Mouse (Mus musculus) right cerebral cortex, postnatal 25 days (tissue): Measurements from ENCODE around the gene Sdk1.

ENCODE experiments used
- DNase-seq: peaks from one replicate; pipeline ENCODE4 v3.0.0; 2022

Sdk1 gene

DNA sequence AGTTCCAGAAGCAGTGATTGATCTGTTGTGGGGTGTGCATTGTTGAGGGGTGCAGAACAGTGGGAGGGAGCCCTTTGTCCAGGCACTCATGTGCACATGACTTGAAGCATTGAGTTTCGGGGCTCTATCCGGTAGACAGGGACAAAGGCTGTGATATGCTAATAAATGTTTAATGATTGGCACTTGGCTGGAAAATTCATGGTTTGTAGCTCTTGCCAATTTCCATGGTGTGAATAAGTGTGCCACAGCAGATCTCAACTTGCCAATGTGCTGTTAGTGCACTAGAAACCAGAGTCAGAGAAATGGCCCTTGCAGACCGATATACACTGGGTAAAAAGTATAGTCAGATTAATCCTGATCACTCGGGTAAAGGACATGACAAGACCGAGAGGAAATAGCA is 404.4 kb downstream of the Sdk1 start:
- no peak for DNase-seq

DNA sequence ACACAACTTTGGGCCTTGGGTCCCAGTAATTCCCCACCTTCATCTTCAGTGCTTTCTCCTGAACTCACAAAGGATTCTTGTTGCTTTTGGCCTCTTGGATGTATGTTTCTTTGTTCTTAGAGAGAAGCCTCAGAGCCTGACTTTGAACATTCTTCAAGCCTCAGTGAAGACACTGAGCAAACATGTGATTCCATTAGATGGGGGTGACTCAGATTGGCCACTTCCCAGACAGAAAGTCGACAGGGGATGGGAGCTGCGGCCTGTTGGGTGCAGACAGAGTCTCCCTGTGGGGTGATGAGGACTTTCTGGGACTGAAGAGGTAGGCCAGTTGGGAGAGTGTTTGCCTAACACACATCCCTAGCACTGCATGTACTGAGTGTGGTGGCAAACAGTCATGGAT is 405.3 kb downstream of the Sdk1 start:
- DNase-seq: no peak

DNA sequence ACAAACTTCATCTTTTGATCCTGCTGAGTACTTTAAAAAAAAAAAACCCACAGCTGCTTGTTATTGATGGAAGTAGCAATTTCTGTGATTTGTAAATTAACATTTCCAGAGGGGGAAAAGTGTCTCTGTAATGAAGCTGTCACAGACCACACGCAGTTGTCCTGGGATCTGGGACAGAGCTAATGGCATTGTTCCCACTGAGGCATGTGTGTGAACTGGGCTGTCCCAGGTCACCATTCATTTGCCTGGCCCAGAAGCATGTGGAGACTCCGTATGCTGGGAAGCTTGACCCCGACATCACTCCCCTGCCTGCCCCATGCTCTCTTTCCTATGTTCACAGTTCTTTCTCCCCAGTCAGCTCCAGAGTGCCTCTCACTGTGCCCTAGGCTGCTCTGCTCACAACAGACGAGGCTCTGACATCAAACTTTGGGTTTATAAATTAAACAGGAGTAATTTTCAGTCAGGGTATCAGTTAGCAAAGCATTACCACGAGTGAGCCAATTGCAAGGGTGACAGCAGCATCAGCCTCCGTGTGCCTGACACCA is 408.6 kb downstream of the Sdk1 start:
- DNase-seq: no peak

DNA sequence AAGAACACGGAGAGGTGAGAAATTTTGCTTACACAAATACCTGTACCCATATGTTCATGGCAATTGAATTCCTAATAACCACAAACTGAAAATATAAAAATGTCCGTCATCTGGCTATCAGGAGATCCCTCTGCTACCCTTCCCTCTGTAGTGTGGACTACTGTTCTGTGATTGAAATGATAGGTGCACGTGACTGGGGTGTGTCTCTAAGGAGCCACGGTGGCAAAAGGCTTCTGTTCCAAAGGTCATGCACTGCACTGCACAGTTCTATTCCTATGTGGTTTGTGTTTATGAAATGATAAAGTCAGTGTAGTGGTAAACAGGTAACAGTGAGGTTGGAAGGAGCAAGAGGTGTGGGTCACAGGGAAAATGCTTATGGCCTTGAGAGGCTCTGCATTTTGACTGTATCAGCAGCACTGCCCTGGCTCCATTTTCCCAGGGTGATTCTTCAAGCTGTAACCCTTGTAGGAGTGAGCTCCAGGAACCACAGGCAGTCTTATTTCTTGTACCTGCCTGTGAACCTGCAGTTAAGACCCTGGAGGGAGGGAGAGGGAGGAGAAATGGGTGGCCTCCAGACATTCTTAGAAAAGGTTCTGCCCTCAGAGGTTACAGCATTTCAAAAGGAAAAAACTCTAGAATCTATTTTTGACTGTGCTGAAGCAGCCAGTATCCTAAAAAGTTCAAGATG is 410.5 kb downstream of the Sdk1 start:
- no peak for DNase-seq

DNA sequence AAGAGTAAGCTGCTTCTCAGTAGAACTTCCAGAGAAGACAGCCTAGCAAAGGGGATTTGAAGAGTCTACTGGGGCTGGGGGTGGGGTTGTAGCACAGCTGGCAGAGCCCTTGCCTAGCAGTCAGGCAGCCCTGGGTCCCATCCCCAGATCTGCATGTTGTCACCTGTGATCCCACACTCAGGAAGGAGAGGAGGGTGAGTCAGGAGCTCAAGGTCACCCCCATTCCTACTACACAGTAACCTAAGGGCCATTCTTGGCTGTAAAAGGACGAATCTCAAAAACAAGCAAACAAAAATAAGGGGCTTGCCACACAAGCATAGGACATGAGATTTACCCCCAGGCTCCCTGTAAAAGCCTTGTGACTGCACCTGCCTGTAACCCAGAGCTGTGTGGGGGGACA is 435.1 kb downstream of the Sdk1 start:
- DNase-seq: no peak

DNA sequence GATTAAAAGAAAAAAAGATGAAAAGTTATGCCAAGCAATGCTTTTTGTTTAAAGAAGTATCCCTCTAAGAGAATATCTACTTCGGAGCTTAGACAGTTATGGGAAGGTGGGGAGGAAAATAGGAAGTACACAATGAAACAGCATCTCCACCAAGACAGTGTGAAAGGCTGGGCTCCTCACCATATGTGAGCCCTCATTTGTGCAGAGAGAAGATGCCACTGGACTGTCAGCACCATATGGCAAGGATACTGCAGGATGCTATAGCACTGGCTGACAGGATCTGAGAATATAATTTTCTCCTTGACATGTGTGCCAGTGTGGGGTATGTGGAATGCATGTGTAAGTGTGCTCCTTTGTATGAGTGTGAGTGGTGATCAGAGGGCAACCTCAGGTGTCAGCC is 435.7 kb downstream of the Sdk1 start:
- DNase-seq: no peak

DNA sequence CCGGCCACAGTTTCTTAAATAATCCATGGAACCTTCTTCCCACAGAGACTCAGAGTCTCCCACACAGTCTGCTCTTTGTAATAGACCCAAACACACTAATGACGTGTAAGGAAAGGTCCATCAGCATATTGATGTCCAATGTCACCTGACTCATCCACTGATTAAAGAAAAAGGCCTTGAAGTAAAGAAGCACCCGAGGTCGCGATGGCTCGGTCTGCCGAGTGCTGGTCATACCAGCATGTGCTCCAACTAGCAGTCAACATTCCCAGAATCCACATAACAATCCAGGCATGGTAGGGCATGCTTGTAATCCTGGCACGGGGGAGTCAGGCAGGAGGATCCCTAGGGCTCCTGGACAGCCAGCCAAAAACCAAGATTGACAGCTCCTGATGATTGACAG is 436.6 kb downstream of the Sdk1 start:
- no peak for DNase-seq

DNA sequence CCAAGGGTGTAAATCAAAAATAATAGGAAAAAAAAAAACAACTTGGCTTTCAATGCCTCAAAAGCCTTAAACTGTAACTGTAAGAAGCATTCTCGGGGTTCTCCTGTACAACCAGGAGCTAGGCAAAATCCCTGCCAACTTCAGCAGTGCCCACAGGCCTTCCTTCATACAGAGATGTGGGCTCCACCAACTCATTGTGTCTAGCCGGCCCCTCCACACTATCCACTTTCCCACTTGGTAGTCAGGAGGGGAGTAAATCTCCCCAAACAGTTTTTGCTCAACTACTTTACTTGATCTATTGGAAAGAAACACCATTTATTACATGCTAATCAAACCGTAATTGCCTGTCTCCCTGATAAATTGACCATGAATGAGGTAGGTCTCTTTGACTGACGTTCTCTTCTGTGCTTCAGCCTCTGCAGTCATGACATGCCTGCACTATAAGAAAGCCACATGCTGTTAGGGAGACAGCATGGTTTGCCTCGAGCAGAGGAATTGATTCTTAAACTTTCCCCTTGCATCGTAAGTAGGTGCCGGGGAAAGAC is 445.7 kb downstream of the Sdk1 start:
- no peak for DNase-seq

DNA sequence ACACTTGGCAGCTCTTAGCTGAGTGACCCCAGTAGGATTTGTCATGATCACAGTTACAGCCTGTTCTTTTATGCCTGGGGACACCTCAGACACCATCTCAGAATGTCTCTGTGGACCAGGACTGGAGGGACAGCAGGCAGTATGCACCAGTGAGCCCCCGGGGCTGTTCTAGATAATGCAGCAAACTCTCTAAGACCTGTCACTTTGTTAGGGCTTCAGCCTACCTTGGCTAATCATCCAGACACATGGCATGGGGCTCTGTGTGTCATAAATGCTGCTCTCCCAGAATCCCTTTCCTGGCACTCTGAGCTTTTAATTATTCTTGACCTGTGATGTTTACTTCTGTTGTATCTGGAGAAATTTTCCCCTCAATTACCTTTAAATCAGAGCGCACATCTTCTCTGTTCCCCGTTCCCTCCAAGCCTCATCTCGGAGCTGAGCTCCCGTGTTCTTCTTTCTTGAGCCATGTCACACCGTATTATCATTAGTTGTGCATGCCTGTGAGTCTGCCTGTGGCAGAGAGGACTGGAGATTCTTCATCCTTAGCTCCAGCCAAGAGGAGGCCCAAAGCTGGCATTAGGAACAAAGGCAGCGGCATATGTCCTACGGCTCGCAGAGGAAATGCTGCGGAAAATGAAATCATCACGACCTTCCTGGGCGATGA is 448.3 kb downstream of the Sdk1 start:
- DNase-seq: no peak

DNA sequence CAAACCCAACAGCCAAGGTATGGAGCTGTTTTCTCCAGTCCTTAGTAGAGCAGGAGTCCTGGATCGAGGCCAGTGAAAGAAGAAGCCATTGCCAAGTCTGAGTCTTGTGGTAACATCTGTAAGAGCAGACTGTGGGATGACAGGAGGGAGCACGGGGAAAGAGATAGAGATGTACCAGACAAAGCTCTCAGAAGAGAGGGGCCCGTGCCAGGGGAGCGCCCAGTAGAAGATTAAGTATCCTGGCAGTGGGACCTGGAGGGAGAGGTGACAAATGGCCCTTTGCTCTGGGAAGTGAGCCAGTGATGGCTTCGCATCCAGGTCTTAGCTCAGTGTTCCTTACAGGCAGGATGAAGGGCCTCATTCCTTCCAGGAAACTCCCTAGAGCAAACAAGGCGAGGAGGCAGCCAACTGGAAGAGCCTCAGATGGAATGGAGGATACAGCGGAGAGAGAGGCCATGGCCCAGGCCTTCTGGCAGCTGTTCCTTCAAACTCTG is 450.2 kb downstream of the Sdk1 start:
- DNase-seq: no peak

DNA sequence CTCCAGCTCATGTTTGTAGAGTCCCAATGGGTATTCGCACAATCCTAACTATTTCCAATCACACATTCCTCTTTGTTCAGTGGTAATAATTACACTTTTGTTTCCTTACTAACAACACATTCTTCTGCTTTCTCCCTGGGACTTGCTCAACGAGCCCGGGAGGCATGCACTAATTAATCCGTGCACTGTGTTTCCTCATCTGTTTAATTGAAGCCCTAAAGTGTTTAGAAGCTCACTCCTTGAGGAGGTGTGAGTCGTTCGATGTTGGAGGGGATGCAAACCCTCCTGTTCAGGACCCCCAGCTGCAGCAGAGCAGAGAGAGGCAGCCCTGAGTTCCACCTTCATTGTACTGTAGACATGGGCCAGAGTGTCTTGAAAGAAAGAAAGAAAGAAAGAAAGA is 452.4 kb downstream of the Sdk1 start:
- DNase-seq: no peak

DNA sequence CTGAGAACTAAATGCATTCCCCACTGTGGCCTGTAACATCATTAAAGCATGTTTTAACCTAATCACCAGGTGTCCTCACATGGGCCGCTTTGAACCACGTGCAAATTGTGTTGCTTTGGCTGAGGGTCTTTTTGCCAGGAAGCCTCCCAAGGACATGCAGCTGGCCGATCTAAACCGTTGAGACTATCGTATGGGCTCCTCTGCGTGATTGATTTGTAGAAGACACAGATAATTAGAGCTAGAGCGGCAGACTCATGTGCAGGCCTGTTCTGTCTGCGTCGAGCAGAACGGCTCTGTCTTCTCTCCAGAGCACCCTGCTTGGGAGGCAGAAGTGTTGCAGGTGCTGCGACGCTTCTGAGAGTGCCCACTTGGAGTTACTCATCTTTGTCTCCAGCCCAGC is 453.6 kb downstream of the Sdk1 start:
- DNase-seq: peak; percentile 3

DNA sequence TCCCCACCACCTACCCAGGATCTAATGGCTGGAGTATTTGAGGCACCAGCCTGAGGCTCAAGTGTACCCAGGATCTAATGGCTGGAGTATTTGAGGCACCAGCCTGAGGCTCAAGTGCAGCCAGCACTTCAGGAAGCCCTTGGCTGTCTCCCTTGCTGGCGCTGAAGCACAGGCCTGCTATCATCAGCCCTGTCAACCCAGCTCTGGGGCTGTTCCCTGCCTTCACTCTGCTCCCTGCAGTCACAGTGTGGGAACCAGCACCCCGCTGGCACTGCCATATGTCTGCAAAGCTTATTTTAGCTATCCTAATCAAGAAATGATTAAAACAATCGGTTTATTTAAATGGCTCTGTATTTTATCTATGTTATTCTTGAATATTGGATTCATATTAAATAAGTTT is 457.1 kb downstream of the Sdk1 start:
- DNase-seq: no peak

DNA sequence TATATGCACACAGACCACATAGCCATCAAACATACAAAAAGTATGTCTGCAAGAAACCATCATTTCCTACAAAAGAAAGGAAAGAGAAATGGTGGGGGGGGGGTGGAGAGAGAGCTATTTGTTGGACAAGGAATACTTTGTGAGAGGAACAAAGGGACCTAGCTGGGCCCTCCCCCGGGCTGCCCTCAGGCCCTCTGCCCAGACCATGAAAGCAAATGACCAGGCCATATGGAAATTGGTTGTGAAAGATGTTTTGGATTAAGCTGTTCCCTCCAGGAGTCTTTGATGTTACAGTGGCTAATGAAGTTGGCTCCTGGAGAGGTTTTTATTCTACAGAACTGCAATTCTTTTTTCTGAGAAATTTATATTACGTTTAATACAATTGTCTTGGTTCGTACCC is 479.5 kb downstream of the Sdk1 start:
- no peak for DNase-seq

DNA sequence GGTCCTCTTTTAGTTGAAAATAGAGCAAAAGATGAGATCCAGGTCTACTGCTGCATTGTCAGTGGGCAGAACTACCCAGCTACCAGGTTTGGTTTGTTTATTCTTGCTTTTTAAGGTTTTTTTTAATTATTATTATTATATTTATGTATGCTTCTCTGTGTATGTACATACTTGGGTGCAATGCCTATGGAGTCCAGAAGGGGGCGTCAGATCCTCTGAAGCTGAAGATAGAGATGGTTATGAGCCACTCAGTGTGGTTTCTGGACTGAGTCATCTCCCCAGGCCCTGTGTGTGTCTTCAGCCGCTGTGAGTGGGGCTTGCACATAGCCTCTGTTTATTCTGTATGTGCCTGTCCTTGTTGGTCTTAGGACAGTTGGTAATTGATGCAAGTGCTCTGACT is 486.7 kb downstream of the Sdk1 start:
- DNase-seq: no peak

DNA sequence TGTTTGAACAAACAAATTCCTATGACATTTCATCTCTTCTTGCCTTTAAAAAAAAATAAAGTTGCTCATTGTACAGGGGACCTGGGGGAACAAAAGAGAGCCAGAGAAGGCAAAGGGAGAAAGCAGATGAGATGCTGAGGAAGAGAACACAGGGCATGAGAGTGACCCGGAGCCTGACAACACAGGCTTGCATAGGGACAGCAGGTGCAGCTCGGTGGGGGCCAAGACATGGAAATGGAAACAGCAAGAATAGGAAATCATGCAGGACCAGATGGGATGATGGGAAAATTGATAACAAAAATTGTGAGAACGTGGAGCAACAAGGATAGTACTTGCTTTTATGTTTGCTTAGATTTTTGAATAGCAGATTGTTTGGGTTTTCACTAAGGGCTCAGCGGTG is 488.7 kb downstream of the Sdk1 start:
- no peak for DNase-seq

DNA sequence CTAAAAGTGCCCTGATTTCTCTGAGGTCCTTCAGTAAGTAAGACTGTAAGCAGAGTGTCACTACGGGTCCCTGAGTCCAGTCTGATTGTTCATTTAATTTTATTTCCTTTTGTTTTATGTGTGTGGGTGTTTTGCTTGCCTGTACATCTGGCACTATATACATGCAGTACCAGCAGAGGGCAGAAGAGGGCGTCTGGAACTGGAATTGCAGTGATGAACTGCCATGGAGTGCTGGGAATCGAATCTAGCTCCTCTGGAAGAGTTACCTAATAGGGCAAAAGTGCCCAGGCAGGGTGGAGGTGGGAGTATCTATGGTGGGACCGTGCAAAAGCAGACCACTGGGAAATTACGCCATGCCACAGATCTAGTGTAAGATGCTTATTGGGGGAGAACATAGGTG is 497.4 kb downstream of the Sdk1 start:
- no peak for DNase-seq

DNA sequence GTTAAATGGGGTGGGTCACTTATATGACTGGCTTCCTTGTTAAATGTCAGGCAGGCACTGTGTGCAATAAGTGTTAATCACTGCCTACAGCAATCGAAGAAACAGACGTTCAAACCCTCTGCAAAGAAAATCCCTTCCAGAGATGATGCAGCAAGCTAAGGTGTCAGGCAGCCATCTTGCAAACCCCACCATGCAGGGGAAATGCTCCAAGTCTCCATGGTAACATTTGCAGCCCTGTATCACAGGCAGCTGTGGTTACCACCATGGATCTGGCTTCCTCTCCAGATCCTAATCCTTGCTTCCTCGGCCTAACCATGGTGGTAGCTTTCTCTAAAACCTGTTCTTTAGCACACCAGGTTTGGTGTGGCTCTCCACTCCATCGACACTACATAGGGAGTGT is 507.5 kb downstream of the Sdk1 start:
- DNase-seq: no peak

DNA sequence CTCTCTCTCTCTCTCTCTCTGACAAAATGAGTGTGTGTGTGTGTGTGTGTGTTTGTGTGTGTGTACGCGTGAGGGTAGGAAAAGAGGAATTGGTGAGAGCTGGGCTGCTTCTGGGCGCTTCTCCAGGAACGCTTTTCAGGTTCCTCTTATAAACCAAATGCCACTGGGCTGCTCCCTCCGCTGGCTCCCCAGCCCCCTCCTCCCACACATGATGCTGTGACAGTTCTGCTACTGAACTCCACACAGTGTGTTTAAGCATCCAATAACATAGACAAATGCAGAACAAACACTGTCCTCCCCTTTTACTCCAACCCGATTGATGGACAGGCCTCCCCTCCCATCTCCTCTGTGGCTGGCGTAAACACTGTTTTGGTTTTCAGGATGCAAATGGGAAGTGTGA is 513.0 kb downstream of the Sdk1 start:
- peak; percentile 34 for DNase-seq

DNA sequence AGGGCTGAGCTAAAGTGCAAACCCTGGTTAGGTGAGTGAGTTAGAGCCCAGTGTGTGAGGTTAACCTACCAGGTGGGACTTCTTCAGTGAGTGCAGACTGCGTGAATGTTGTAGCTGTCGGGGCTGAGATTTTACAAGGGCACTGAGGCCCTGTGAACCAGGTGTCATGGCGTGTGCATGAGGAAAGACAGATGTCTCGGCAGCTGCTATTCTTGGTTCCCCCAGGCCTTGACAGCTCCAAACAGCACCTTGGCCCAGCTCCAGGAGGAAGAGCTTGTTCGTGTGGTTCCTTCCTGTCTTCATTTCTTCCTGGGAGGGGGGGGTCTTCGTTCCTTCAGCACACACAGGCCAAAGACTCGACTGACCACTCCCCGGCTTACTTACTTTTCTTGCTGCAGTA is 517.6 kb downstream of the Sdk1 start:
- DNase-seq: no peak

DNA sequence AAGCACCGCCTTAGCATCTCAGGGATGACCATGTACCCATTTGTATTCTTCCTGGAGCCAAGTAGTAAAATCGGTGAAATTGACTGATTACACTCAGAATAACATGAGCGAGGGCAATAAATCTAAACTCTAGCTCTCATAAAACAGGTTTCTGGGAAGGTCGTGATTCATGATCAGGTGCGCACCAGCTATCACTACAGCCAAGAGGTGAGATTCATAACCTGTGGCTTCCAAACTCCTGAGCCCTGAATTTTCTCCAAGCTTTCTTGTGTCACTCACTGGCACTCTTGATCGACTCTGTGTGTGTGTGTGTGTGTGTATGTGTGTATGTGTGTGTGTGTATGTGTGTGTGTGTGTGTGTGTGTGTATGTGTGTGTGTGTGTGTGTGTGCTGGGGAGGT is 522.8 kb downstream of the Sdk1 start:
- DNase-seq: no peak

DNA sequence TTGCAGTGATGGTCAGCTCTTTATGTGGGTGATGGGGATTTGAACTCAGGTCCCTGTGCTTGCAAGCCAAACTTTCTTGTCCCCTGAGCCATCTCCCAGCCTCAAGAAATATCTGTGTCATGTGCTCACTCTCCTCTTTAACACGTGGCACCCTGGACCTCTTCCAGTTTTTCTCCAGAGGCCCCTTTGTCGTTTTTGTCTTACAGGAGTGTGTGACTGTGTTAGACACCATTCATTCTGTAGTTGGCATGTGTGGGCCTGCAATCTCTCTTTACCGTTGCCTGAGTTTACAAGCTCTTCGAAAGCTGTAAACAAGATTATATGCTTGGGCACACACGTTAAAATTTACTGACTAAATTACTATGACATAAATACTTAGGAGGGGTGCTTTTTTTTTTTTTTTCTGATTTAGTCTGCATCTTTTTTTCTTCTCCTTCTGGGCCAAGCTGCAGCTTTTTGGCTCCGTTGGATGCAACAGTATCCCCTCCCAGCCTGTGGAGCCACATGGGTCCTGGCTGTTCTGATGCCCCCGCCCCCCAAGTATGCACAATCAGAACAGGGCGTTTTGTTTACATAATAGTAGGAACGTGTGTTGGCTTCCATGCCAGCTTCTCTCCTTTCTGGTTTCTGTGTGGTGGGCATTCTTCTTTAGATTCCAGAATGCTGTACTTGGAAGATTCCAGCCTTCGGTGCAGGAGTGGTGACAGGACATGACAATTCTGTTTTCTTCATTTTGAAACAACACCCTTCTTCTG is 527.6 kb downstream of the Sdk1 start:
- DNase-seq: no peak

DNA sequence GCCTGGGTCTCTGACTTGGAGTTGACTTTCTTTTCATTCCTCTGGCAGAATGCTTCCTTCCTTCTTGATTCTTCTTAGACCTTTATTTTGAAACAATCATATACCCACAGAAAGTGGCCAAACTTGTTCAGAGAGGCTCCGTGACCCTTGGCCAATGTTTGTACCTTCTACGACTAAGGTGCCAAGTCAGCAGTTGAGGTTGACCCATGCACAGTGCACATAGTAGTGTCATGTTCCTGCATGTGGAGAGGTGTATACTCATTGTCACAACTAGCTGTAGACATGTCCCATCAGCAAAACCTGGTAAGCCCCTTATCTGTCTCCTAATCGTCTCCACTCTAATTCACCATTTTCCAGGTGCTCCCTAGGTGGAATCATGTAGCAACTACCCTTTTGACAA is 530.2 kb downstream of the Sdk1 start:
- DNase-seq: no peak

DNA sequence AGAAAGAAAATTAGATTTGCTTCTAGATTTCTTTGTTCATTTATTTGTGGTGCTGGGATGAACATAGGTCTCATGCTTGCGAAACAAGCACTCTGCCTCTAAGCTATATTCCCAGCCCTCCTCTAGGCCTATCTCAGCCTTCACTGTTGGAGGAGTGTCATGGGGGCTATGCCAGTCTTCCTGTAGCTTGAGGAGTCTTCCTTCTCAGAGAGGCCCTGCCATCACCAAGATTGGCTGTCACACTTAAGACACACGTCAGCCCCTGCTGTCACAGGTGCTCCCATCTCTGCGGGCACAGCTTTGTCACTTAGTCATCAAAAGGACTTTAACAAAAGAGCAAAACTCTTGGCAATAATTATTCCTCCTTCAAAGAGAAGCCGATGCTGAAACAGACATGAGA is 536.9 kb downstream of the Sdk1 start:
- no peak for DNase-seq
